Mouse (Mus musculus): ENCODE results near the gene Zfp260. TPM values are rescaled to one million over a fixed set of nuclear protein-coding genes. Genes with fewer than 3 reads are reported as not detected.
A peak's percentile ranks its signal among the peaks of the same experiment; 100 is the strongest.

Gene Zfp260
- polyA plus RNA-seq, 1 experiment from 2014 or later = 117 TPM

DNA sequence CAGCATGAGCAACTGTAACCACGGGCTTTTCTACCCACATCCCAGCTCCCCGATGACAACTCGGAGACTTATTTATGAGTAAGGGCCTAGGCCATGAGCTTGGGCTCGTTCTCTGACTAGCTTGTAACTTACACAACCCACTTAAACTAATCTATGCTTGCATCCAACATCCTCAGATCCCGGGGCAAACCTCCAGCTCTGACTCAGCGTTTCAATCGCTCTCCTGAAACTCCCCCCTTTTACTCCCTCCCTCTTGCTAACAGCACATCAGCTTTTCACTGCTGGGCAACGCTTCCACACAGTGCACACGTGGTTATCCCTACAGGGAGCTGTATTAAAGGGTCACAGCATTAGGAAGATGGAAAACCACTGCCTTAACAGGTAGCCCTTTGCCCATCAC lies 8.1 kb upstream of the Zfp260 start:
- H3K4me2 ChIP-seq (ENCODE audit: low read depth, low read length) = no peak overlapping the region
- H3K4me3 ChIP-seq (ENCODE audit: low read length) = no peak overlapping the region
- H3K27ac ChIP-seq (ENCODE audit: low read length) = no peak overlapping the region
- H3K4me1 ChIP-seq (replicated peaks; ENCODE audit: control insufficient read depth, insufficient read depth, low read length) = peaks cover 11% of the 10 kb centered on the region
- no peak overlapping the region for H3K9ac ChIP-seq (ENCODE audit: low read length)
- ATAC-seq (ENCODE audit: low read depth) = no peak
- no peaks in the 10 kb centered on the region for H3K27me3 ChIP-seq (ENCODE audit: control insufficient read depth, insufficient read depth, low read depth, low read length)
- 88% methylated on average over 9 of the region's 9 CpGs for WGBS
- H3K9me3 ChIP-seq (ENCODE audit: control insufficient read depth, low read length) = no peaks in the 10 kb centered on the region
- peaks cover 12% of the 10 kb centered on the region for H3K36me3 ChIP-seq (ENCODE audit: control insufficient read depth, insufficient read depth, low read length)

DNA sequence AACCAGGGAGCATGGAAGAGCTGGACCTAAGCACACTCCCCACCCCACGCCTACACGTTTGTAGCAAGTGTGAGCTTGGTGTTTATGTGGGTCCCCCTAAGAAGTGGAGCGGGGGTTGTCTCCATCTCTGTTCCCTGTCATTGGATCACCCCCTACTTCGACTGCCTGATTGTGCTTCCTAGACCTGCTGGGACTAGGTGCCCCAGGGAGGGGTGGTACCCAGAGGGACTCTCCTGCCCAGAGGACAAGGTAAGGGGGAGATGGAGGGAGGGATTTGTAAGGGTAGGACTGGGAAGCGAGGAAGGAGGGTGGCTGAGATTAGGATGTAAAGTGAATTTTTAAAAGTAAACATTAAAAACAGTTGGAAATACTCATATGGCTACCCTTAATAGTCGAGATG lies 5.2 kb upstream of the Zfp260 start:
- WGBS = 15% methylated on average over 6 of the region's 6 CpGs
- Histone ChIP-seq H3K4me1 (replicated peaks; ENCODE audit: control insufficient read depth, insufficient read depth, low read length) (peaks cover 15% of the 10 kb centered on the region), H3K36me3 (ENCODE audit: control insufficient read depth, insufficient read depth, low read length) (peaks cover 10% of the 10 kb centered on the region), H3K27me3 (ENCODE audit: control insufficient read depth, insufficient read depth, low read depth, low read length) (no peaks in the 10 kb centered on the region), H3K9me3 (ENCODE audit: control insufficient read depth, low read length) (no peaks in the 10 kb centered on the region), H3K9ac (ENCODE audit: low read length) (peak overlapping the region; percentile 80), H3K27ac (ENCODE audit: low read length) (no peak overlapping the region), H3K4me3 (ENCODE audit: low read length) (peak overlapping the region; percentile 74), H3K4me2 (ENCODE audit: low read depth, low read length) (peak overlapping the region; percentile 65)
- no peak for ATAC-seq (ENCODE audit: low read depth)

DNA sequence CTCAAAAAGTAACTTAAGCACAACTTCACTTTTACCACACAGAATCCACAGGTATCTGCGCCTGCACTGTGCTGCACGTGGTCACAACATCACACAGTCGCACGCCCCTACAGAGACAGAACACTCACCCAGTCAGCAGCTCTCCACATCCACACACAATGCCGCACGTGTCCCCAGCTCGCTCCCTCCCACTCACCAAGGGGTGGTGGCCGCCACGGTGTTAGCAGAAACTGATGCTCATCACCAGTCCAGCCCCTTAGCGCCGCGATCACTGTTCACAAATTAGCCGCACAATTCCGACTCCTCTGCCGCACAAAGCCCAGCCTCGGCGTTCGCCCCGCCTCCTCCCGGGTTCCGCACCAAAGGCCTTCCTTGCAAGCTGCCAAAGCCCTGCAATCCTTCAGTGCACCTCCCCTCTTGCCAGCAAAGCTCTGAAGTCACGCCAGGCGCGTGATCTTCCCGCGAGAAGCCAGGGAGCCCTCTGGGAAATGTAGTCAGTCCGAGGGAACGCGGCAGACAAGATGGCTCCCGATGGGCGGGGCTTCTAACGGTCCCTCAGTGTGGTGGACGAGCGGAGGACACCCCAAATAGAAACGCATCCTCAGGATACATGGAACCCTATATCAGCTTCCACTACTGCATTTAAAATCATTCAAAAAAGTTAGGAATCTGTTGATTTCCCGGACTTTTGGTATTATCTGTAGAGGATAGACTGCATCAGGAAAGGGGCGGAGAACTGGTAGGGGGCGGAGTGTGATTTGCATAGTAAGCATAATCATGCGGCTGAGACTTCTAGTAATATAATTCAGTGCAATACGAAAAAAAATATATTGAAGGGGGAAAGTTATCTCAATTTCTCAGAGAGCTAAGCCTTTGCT lies 4.2 kb upstream of the Zfp260 start, which contains the start of the genes Gm26920 and Zfp566:
Gm26920 (minus strand) TSS at position 319 of the 878 bp plus-strand sequence.
Zfp566 (minus strand) TSS at position 436 of the 878 bp plus-strand sequence.
- Histone ChIP-seq H3K4me1 (replicated peaks; ENCODE audit: control insufficient read depth, insufficient read depth, low read length) (peaks cover 15% of the 10 kb centered on the region), H3K27ac (ENCODE audit: low read length) (peak within 1 kb of the TSS; percentile 58), H3K4me3 (ENCODE audit: low read length) (peak within 1 kb of the TSS; percentile 74), H3K36me3 (ENCODE audit: control insufficient read depth, insufficient read depth, low read length) (peaks cover 5% of the 10 kb centered on the region), H3K9ac (ENCODE audit: low read length) (peak within 1 kb of the TSS; percentile 80), H3K4me2 (ENCODE audit: low read depth, low read length) (peak within 1 kb of the TSS; percentile 65), H3K27me3 (ENCODE audit: control insufficient read depth, insufficient read depth, low read depth, low read length) (no peaks in the 10 kb centered on the region), H3K9me3 (ENCODE audit: control insufficient read depth, low read length) (no peaks in the 10 kb centered on the region)
- under 1% methylated on average over 40 of the region's 40 CpGs for WGBS
- ATAC-seq (ENCODE audit: low read depth) = peak; percentile 92

DNA sequence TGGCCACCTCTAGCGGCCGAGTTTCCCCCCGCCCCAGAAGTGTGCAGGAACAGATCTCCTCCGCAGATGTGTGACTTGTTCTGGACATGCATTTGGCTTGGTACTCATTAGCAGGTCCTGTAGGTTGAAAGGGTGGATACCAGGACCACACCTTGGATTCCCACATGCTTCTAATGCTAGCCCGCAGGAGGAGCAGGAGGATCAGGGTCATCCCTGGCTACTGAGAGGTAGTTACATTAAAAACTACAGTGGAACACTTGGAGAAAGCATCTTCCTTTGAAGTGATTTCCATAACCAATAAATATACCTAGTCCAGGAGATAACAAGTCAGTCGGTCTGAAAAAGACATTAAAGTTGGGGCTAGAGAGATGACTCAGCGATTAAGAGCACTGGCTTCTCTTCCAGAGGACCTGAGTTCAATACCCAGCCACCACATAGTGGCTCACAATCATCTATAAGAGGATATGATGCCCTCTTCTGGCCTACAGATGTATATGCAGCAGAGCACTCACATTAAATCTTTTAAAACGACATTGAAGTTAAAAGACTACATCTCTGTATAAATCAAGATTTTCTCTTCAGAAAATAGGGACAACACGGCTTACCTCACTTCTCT lies 3.5 kb upstream of the Zfp260 start:
- peak overlapping the region; percentile 58 for H3K27ac ChIP-seq (ENCODE audit: low read length)
- no peaks in the 10 kb centered on the region for H3K27me3 ChIP-seq (ENCODE audit: control insufficient read depth, insufficient read depth, low read depth, low read length)
- H3K4me2 ChIP-seq (ENCODE audit: low read depth, low read length) = peak overlapping the region; percentile 65
- peaks cover 17% of the 10 kb centered on the region for H3K4me1 ChIP-seq (replicated peaks; ENCODE audit: control insufficient read depth, insufficient read depth, low read length)
- H3K9ac ChIP-seq (ENCODE audit: low read length) = peak overlapping the region; percentile 55
- H3K4me3 ChIP-seq (ENCODE audit: low read length) = peak overlapping the region; percentile 74
- H3K9me3 ChIP-seq (ENCODE audit: control insufficient read depth, low read length) = no peaks in the 10 kb centered on the region
- peak; percentile 1; the same call in 1 of the 2 replicates for ATAC-seq (ENCODE audit: low read depth)
- WGBS = 7% methylated on average over 9 of the region's 9 CpGs
- H3K36me3 ChIP-seq (ENCODE audit: control insufficient read depth, insufficient read depth, low read length) = 0 out of 2 replicates have a peak, but pooled peaks cover 1% of the 10 kb centered on the region

DNA sequence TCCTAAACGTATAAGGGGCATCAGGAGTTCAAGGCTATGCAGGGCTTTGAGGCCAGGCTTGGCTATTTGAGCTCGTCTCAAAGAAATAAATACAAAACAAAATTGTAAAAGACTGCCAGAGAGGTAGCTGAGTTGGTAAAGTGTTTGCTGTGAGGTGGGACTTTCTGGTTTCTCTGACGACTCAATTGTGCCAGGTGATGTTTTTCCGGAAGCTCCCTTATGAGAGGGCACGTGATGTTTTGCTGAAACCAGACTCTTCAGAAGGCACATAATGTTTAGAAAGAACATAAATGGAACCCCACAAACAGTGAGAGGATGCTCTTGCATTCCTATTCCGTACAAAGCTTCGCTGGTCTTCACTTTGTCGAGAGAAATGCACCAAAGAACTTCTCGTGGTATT lies 1.9 kb upstream of the Zfp260 start:
- no peak for ATAC-seq (ENCODE audit: low read depth)
- Histone ChIP-seq H3K9me3 (ENCODE audit: control insufficient read depth, low read length) (no peaks in the 10 kb centered on the region), H3K4me3 (ENCODE audit: low read length) (no peak overlapping the region), H3K27ac (ENCODE audit: low read length) (no peak overlapping the region), H3K36me3 (ENCODE audit: control insufficient read depth, insufficient read depth, low read length) (0 out of 2 replicates have a peak, but pooled peaks cover 2% of the 10 kb centered on the region), H3K4me1 (replicated peaks; ENCODE audit: control insufficient read depth, insufficient read depth, low read length) (peaks cover 22% of the 10 kb centered on the region), H3K27me3 (ENCODE audit: control insufficient read depth, insufficient read depth, low read depth, low read length) (no peaks in the 10 kb centered on the region), H3K4me2 (ENCODE audit: low read depth, low read length) (no peak overlapping the region), H3K9ac (ENCODE audit: low read length) (no peak overlapping the region)
- 73% methylated on average over 9 of the region's 9 CpGs for WGBS

DNA sequence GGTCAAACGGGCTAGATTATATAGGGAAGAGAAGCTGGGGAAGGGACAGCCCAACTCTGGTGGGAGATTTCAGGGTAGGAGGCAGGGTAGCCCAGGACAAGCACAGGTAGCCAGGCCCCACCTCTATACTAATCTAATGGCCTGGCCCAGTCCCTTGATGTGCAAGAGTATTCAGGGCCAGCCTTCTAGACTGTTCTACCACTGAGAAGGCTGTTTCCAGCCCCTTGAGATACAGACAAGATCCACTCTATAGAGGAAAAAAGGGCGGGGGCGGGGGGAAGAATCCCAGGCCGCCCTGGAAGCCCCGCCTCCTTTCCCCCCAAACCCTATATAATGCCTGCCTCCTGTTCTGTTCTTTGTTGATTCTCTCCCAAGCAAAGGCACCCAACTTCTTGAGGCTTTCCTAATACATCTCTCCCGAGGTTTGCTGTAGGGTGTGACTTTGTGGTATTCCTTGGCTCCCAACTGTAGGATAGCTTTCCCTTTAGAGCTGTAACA lies 610 bp upstream of the Zfp260 start:
- 71% methylated on average over 6 of the region's 6 CpGs for WGBS
- H3K27me3 ChIP-seq (ENCODE audit: control insufficient read depth, insufficient read depth, low read depth, low read length) = no peaks in the 10 kb centered on the region
- peaks cover 19% of the 10 kb centered on the region for H3K4me1 ChIP-seq (replicated peaks; ENCODE audit: control insufficient read depth, insufficient read depth, low read length)
- H3K9ac ChIP-seq (ENCODE audit: low read length) = peak overlapping the region; percentile 51
- peak overlapping the region; percentile 84 for H3K4me3 ChIP-seq (ENCODE audit: low read length)
- H3K36me3 ChIP-seq (ENCODE audit: control insufficient read depth, insufficient read depth, low read length) = 0 out of 2 replicates have a peak, but pooled peaks cover 2% of the 10 kb centered on the region
- no peak for ATAC-seq (ENCODE audit: low read depth)
- no peaks in the 10 kb centered on the region for H3K9me3 ChIP-seq (ENCODE audit: control insufficient read depth, low read length)
- peak overlapping the region; percentile 61 for H3K4me2 ChIP-seq (ENCODE audit: low read depth, low read length)
- H3K27ac ChIP-seq (ENCODE audit: low read length) = no peak overlapping the region

DNA sequence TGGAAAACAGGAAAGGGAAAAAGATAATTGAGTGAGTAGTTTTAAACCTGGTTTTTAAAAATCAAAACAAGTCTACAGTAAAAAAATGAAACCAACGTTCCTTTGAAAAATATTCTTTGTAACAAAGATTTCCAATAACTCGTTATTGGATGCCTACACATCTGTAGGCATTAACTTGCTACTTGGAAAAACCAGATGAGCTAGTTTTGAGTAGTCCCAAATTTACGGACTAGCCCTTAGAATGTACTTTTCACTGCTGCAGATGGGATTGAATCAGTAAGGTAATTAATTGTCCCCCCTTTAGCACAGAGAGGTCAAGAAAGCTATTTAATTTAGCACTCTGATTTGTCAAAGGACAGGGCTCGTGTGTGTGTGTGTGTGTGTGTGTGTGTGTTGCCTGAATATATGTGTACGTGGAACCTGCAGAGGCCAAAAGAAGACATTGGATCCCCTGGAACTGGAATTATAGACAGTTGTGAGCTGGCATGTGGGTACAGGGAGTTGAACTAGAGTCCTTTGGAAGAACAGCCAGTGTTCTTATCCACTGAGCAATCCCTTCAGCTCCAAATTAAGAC lies 1.1 kb downstream of the Zfp260 start:
- Histone ChIP-seq H3K4me3 (ENCODE audit: low read length) (peak overlapping the region; percentile 84), H3K4me2 (ENCODE audit: low read depth, low read length) (peak overlapping the region; percentile 58), H3K27me3 (ENCODE audit: control insufficient read depth, insufficient read depth, low read depth, low read length) (no peaks in the 10 kb centered on the region), H3K36me3 (ENCODE audit: control insufficient read depth, insufficient read depth, low read length) (peaks cover 11% of the 10 kb centered on the region; the same call in 1 of the 2 replicates), H3K27ac (ENCODE audit: low read length) (peak overlapping the region; percentile 99; the same call in 1 of the 2 replicates), H3K4me1 (replicated peaks; ENCODE audit: control insufficient read depth, insufficient read depth, low read length) (peaks cover 13% of the 10 kb centered on the region), H3K9me3 (ENCODE audit: control insufficient read depth, low read length) (no peaks in the 10 kb centered on the region), H3K9ac (ENCODE audit: low read length) (peak overlapping the region; percentile 69)
- no peak for ATAC-seq (ENCODE audit: low read depth)
- 2% methylated on average over 5 of the region's 5 CpGs for WGBS

DNA sequence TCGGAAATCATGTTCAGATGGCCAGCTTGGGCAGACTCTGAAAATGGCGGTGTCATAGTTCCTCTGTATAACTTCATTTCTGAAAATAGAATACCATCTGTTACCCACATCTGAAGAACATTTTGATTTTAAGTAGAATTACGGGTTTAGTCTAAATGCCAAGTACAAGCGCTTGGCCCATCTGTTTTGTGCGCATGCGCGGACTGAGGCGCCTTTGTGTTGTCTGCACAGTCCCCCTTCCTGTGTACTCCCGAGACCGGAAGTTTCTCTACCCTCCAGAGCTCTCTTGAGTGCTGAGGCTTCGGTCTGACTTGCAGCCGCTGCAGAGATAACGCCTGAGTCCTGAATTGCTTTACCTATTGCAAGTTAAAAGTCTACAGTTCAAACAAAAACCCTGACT lies 4.7 kb downstream of the Zfp260 start:
- peaks cover 8% of the 10 kb centered on the region for H3K4me1 ChIP-seq (replicated peaks; ENCODE audit: control insufficient read depth, insufficient read depth, low read length)
- H3K4me2 ChIP-seq (ENCODE audit: low read depth, low read length) = no peak overlapping the region
- peaks cover 39% of the 10 kb centered on the region for H3K36me3 ChIP-seq (ENCODE audit: control insufficient read depth, insufficient read depth, low read length)
- ATAC-seq (ENCODE audit: low read depth) = no peak
- no peak overlapping the region for H3K4me3 ChIP-seq (ENCODE audit: low read length)
- no peak overlapping the region for H3K27ac ChIP-seq (ENCODE audit: low read length)
- H3K9ac ChIP-seq (ENCODE audit: low read length) = no peak overlapping the region
- H3K27me3 ChIP-seq (ENCODE audit: control insufficient read depth, insufficient read depth, low read depth, low read length) = no peaks in the 10 kb centered on the region
- 86% methylated on average over 13 of the region's 13 CpGs for WGBS
- peaks cover 9% of the 10 kb centered on the region for H3K9me3 ChIP-seq (ENCODE audit: control insufficient read depth, low read length)

DNA sequence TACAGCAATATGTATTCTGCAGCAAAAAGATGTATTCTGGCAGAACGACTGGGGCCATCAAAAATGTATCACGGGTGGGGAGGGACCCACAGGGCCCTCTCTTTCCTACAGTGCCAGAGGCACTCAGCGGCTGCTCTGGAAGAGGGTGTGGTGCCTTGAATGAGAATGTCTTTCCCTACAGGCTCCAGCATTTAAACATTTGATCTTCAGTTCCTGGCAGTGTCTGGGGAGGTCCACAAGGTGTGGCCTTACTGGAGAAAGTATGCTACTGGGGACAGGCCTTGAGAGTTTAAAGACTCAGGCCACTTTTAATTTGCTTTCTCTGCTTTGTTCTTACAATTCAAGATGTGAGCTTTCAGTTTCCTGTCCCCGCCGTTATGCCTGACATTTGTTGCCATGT lies 21.5 kb downstream of the Zfp260 start:
- Histone ChIP-seq H3K4me3 (ENCODE audit: low read length) (no peak overlapping the region), H3K4me2 (ENCODE audit: low read depth, low read length) (no peak overlapping the region), H3K4me1 (replicated peaks; ENCODE audit: control insufficient read depth, insufficient read depth, low read length) (no peaks in the 10 kb centered on the region), H3K36me3 (ENCODE audit: control insufficient read depth, insufficient read depth, low read length) (no peaks in the 10 kb centered on the region), H3K27me3 (ENCODE audit: control insufficient read depth, insufficient read depth, low read depth, low read length) (no peaks in the 10 kb centered on the region), H3K27ac (ENCODE audit: low read length) (no peak overlapping the region), H3K9me3 (ENCODE audit: control insufficient read depth, low read length) (peaks cover 7% of the 10 kb centered on the region; the same call in 1 of the 2 replicates), H3K9ac (ENCODE audit: low read length) (no peak overlapping the region)
- ATAC-seq (ENCODE audit: low read depth) = no peak
- 86% methylated on average over 5 of the region's 5 CpGs for WGBS
